Mouse (Mus musculus) cortical plate, adult 2 months (tissue): ENCODE data around the gene Herc3.

Experiments
- CTCF ChIP-seq: fragments of 200-500 bp; IDR thresholded peaks from 2 replicates; pipeline ENCODE4 v1.5.1; 2011; ENCODE audit warnings: mild to moderate bottlenecking, control low read depth, low read length; ENCODE audit not compliant: insufficient read depth; ENCODE audit errors: extremely low read depth
- POLR2A ChIP-seq: fragments of 200-500 bp; IDR thresholded peaks from 2 replicates; pipeline ENCODE4 v1.6.1; 2011; ENCODE audit warnings: mild to moderate bottlenecking, low read length, control low read depth; ENCODE audit not compliant: insufficient read depth; ENCODE audit errors: extremely low read depth

DNA sequence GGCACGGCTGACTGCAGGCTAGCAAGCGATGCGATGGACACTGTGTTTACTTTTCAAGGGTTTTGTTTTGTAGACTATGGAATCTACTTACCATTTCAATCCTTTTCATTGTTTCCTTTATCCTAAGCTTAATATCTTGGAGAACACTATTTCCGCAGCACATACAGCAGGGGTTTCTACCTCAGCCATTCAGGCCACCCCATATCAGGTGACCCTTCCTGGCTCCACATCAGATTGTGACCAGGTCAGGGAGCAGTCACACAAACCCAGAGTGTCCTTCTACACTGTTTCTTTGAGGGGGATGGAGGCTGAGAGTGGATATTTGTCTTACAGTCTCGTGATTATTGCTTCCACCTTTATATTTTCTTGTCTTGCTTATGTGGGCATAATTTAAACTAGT lies 131.4 kb downstream of the Herc3 start:
- TF ChIP-seq CTCF (no peak), POLR2A (no peak)
